Mouse (Mus musculus): ENCODE measurements around the gene Il21r.
A peak's percentile ranks its signal among the peaks of the same experiment; 100 is the strongest.

The Il21r gene

DNA sequence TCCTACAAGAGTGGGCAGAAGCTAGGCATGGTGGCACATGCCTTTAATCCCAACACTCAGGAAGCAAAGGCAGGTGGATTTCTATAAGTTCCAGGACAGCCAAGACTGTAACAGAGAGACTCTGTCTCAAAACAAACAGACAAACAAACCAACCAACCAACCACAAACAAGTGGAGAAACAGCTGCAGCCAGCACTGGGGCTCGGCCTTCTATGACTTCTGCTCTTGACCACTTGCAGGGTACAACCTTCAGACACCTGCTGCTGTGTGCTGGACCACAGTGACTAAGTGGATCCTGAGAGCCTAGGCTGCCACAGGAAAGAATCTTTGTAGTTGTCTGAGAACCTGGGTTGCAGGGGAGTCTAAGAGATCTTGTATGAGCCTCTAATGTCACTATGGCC lies 45.8 kb downstream of the Il21r start:
- no peak for DNase-seq

DNA sequence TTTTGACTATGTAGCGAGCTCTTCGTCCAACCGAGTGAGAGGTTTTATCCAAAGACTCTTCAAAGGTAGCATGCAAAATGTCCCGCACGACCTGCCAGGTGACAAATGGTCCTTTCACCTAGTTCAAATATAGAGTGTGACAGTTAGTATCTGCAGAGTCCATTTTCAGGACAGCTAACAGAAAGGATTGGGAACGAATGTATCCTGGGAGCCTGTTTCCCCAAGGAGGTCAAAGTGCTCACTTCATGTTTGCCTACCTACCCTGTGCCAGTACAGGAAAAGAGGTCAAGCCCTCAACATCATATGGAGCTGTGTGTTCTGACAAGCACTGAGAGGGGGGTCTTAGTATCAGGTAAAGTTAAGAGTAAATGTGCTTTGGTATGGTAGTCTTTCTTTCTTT lies 54.3 kb downstream of the Il21r start:
- no peak for DNase-seq

- DNase-seq: no peak
Measured at GRCm38 (mm10) chr7:125663654-125664053, 60.4 kb downstream of the Il21r start.

DNA sequence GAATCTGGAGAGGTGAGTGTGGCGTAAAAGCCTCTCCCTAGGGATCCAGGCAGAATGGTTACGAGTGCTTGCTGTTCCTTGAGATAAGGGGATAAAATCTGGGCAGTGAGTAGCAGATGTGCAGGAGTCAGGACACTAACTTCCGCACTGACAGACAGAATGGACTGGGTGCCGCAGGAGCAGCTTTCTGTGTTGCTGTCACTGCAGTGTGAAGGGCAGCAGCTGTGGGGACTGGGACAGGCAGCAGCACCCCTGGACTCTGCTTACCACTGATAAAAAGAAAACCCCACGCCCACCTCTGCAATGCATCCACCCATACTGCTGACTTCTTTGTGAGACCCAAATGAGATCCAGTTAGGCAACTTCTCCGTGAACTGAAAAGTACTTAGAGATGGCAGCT lies 67.6 kb downstream of the Il21r start:
- DNase-seq: no peak

DNA sequence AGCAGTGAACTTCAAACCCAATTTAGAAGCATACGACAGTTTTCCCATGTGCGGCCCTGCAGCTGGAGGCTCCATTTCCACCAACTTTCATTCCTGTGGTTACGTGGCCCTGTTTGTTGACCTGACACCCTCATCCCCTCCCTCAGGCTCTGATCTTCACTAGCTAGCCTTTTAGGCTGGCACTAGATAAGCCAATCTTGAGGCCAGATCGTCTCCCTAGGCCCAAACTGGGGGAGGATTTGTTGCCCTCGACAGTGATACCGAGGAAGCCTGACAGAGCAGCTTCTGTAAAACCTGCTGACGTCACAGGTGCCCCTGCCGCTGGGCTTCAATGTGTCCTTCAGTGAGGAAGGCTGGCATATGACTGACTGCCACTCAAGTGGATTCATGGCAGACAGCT lies 68.2 kb downstream of the Il21r start:
- DNase-seq: no peak

GRCm38 (mm10) chr7:125674916-125675315 lies 71.7 kb downstream of the Il21r start:
- peak; percentile 59 for DNase-seq

- DNase-seq: peak; percentile 11
Measured at GRCm38 (mm10) chr7:125678756-125679155, 75.5 kb downstream of the Il21r start.

- DNase-seq: no peak
Measured at GRCm38 (mm10) chr7:125679936-125680335, 76.7 kb downstream of the Il21r start.
